In the genomic region with DNA sequence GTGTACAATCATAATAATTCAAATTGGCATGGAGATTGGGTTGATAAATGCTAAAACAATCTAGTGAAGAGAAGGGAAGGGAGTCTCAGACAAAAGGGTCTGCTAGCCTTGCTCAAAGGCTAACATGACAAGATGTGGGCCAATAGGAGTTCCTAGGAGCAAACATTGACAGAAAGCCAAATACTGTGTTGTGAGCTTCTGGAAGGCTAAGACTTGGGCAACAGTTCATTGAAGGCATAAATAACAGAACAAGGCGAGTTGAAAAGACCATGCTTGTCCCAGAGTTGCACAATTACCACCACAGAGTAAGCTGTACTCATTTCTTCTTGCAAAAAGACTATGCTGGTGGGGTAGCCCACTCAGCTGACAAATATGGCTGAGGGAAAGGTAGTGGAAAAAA, we compare ENCODE assay signal across 23 mouse cellular contexts. TPM values are rescaled to one million over a fixed set of nuclear protein-coding genes. Genes with fewer than 3 reads are reported as not detected.
DNase-seq lines count a peak whose midpoint lies in the region.
"Had no signal": no experiment of that assay in that cellular context is flagged by ENCODE, and none has a peak within 500 bp of the region (broad histone marks: within the 10 kb centered on the region; RNA-seq: fewer than 3 reads in every experiment).

No protein-coding gene starts in this region.

- no peak overlapping the region for H3K4me3 ChIP-seq in heart, embryonic 10.5 days
- no peak overlapping the region for H3K4me3 ChIP-seq in limb, embryonic 10.5 days
- H3K4me3 ChIP-seq: embryonic facial prominence, embryonic 13.5 days; embryonic facial prominence, embryonic 15.5 days; erythroblast, embryonic 14.5 days; forebrain, embryonic 10.5 days; forebrain, embryonic 12.5 days had no signal

- WGBS in heart, embryonic 10.5 days = 47% methylated on average over 1 of the region's 1 CpGs
- WGBS in limb, embryonic 10.5 days = 74% methylated on average over 1 of the region's 1 CpGs

- no peaks in the 10 kb centered on the region for H3K9me3 ChIP-seq in heart, embryonic 10.5 days
- no peaks in the 10 kb centered on the region for H3K9me3 ChIP-seq in limb, embryonic 10.5 days (replicated peaks)
- H3K9me3 ChIP-seq: embryonic facial prominence, embryonic 13.5 days; embryonic facial prominence, embryonic 15.5 days; G1E had no signal

- no peaks in the 10 kb centered on the region for H3K27me3 ChIP-seq in heart, embryonic 10.5 days (ENCODE audit: insufficient read depth, poor library complexity, severe bottlenecking)
- H3K27me3 ChIP-seq in limb, embryonic 10.5 days (ENCODE audit: low read depth, poor library complexity, severe bottlenecking) = no peaks in the 10 kb centered on the region
- H3K27me3 ChIP-seq: CH12.LX; embryonic facial prominence, embryonic 13.5 days; embryonic facial prominence, embryonic 15.5 days; forebrain, embryonic 12.5 days had no signal

- DNase-seq in adrenal gland, adult 2 months = peak; percentile 26
- DNase-seq in adrenal gland, postnatal 10 days = no peak
- DNase-seq in heart, embryonic 10.5 days (ENCODE audit: low spot score) = peak; percentile 11
- no peak for DNase-seq in heart, adult 8-10 months (ENCODE audit: low spot score)
- DNase-seq in lung, postnatal 25 days (ENCODE audit: low spot score) = peak; percentile 14
- no peak for DNase-seq in lung, postnatal 10 days
- no peak for DNase-seq in limb, embryonic 10.5 days (ENCODE audit: low spot score)
- DNase-seq: adrenal gland, postnatal 14 days; adrenal gland, postnatal 36 days; B cell, adult 2 months; cerebellum, adult 11-12 months; cerebellum, adult 2 months; cerebellum, adult 9-10 months; cerebellum, postnatal 10 days; cerebellum, postnatal 25 days; embryo, embryonic 11 days had no signal

- H3K4me1 ChIP-seq in heart, embryonic 10.5 days = no peaks in the 10 kb centered on the region
- no peaks in the 10 kb centered on the region for H3K4me1 ChIP-seq in limb, embryonic 10.5 days
- H3K4me1 ChIP-seq: embryonic facial prominence, embryonic 13.5 days; embryonic facial prominence, embryonic 15.5 days; forebrain, embryonic 10.5 days; forebrain, embryonic 12.5 days had no signal

- H3K36me3 ChIP-seq in heart, embryonic 10.5 days = no peaks in the 10 kb centered on the region
- no peaks in the 10 kb centered on the region for H3K36me3 ChIP-seq in limb, embryonic 10.5 days
- H3K36me3 ChIP-seq: embryonic facial prominence, embryonic 13.5 days; embryonic facial prominence, embryonic 15.5 days; forebrain, embryonic 10.5 days; forebrain, embryonic 12.5 days; G1E had no signal

- H3K27ac ChIP-seq in heart, embryonic 10.5 days = no peak overlapping the region
- H3K27ac ChIP-seq in limb, embryonic 10.5 days = no peak overlapping the region
- H3K27ac ChIP-seq: embryonic facial prominence, embryonic 13.5 days; embryonic facial prominence, embryonic 15.5 days; forebrain, embryonic 10.5 days; forebrain, embryonic 12.5 days had no signal

RNA-seq across cellular contexts. Expression of gene Cdkn2aip, which starts 16.0 kb away (rescaled TPM):
- 10 to 100 TPM; 11.0 to 12.9 TPM for total RNA-seq in adrenal gland, adult 2 months (2021)
- 26.0 and 38.1 TPM in 2 replicates for polyA plus RNA-seq in adrenal gland, adult 2 months (2012; rRNA removed)
- total RNA-seq in adrenal gland, postnatal 10 days (2021) = 10 to 100 TPM; 13.4 to 14.4 TPM
- polyA plus RNA-seq in heart, embryonic 10.5 days (2016; fragmentation: Nextera tagmentation; extraction: Ambion mirVana) = 17.3 and 18.4 TPM in 2 replicates
- 1 to 10 TPM; 7.8 to 8.7 (median 8.6) TPM for total RNA-seq in heart, adult 8-10 months (2022)
- polyA plus RNA-seq in limb, embryonic 10.5 days (2016; fragmentation: Nextera tagmentation; extraction: Ambion mirVana) = 31.5 and 33.6 TPM in 2 replicates

RNA-seq across cellular contexts. Expression of gene Ing2, which starts 22.3 kb away (rescaled TPM):
- total RNA-seq in adrenal gland, adult 2 months (2021) = 10 to 100 TPM; 20.0 to 24.9 TPM
- polyA plus RNA-seq in adrenal gland, adult 2 months (2012; rRNA removed) = 1.7 and 1.9 TPM in 2 replicates
- total RNA-seq in adrenal gland, postnatal 10 days (2021) = 10 to 100 TPM; 18.4 to 23.0 TPM
- polyA plus RNA-seq in heart, embryonic 10.5 days (2016; fragmentation: Nextera tagmentation; extraction: Ambion mirVana) = 8.0 and 13.7 TPM in 2 replicates
- total RNA-seq in heart, adult 8-10 months (2022) = 1 to 10 TPM; 5.4 to 6.7 (median 5.5) TPM
- polyA plus RNA-seq in limb, embryonic 10.5 days (2016; fragmentation: Nextera tagmentation; extraction: Ambion mirVana) = 12.3 and 13.1 TPM in 2 replicates

Comparison
In these comparisons a context has a peak if more than half of its experiments do, and no peak if none do; other contexts are left out.
1. DNase-seq: peak in adrenal gland, adult 2 months (single experiment), heart, embryonic 10.5 days (single experiment) and lung, postnatal 25 days (single experiment); none in adrenal gland, postnatal 10 days (single experiment), heart, adult 8-10 months (single experiment), lung, postnatal 10 days (single experiment) and limb, embryonic 10.5 days (single experiment).